Mouse (Mus musculus): ENCODE measurements around the gene Pxmp4.

Gene Pxmp4

DNA sequence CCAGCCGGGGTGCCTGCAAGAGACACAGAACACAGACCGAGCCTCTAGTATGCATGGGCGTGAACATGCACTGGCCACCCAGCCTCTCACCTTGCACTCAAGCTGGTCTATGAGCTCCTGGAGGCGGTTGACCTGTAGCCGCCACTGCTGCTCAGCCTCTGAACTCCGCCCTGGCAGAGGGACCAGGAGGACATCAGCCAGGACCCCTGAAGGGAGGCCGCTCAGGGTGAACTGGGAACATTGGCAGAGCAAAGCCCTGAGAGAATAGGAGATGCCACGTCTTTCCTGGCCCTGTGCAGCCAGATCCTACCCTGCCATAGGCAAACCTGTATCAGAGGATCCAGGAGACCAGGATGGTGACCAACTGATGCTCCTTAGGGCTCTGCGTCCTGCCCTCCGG, 56.8 kb downstream of the Pxmp4 start, which contains the start of gene 1700003F12Rik:
Gene 1700003F12Rik (plus strand): TSS at position 375 of the 400 bp plus-strand sequence.
- DNase-seq (ENCODE audit: low read depth), result no peak

DNA sequence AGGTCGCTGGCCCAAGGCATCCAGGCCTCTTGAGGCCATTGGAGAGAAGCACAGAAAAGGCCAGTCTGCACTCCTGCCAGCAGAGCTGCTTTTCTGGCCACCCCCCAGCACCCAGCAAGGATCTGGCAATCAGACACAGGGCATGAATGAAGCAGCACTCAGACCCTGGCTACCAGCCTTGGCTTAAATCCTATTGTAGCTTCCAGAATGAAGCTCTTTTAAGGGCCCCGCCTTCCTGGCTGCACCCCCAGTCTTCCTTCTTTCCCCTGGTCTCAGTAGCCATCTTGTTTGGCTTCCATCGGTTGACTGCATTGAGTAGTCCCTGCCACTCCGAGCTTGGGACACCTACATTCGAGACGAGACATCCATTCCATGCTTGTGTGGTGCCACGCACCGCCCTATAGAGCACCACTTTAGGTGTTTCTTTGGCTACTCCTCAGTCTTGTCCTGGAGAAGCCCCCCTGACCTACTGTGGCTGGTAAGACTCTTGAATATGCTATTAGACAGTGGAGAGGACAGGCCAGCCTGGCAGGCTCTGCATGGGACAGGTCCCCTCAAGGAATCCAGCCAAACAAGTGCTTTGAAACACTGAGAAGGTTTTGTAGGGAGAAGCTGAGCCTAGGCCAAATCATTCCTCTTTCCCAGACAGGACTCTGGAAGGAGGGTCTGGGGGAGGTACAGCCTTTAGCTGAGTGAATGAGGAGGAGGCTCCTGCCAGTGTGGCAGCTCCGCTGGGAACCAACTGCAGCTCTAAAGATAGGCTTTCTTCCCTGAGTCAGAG, 59.8 kb downstream of the Pxmp4 start:
- no peak for DNase-seq (ENCODE audit: low read depth)

DNA sequence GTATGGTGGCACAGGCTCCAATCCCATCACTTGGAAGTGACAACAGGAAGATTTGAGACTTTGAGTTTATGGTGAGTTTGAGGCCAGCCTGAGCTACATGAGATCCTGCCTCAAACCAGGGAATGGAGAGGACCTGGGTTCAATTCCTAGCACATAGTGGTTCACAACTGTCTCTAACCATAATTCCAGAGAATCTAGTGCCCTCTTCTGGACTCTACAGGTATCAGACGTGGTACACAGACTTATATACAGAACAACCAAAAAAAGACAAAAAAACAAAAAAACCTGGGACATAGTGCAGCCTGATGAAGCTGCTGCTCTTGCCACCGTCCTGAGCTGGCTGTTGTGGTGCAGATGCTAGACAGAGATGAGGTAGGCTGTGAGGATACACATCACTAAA, 61.9 kb downstream of the Pxmp4 start:
- DNase-seq (ENCODE audit: low read depth), result no peak

DNA sequence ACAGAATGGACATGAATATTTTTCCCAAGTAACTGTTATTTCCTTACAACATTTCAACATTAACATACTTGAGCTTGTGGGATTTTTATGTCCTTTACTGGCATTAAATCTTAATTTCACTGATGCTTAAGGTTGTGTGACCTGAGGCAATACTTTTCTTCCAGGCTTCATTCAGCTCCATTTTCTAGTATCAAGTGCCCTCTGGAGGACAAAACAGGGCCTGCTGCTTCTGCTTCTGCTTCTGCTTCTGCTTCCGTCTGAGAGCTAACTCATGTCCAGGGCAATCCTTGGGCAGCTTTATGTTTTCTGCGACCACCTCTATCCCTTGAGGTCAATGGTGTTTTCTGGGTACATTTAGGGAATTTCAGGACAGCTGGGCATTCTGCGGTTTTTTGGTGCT, 63.8 kb downstream of the Pxmp4 start:
- DNase-seq (ENCODE audit: low read depth), result peak; percentile 29

DNA sequence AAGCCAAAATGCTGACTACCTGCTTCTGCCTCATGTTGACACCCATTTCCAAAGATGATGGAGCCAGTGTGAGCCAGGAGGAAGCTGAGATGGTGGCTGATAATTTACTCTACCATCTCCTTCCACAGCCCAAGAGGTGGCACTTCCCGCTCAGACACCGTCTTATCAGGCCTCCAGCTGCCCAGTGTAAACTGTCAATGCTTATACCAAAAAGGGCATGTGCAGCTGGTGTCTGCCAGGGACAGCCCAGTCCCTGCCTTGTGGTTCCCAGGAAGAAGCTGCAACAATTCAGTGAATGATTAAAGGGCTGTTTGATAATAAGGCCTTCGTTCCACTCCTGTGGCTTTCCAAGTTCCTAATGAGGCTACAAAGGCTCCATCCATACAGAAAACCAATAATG, 64.8 kb downstream of the Pxmp4 start:
- DNase-seq (ENCODE audit: low read depth), result no peak

DNA sequence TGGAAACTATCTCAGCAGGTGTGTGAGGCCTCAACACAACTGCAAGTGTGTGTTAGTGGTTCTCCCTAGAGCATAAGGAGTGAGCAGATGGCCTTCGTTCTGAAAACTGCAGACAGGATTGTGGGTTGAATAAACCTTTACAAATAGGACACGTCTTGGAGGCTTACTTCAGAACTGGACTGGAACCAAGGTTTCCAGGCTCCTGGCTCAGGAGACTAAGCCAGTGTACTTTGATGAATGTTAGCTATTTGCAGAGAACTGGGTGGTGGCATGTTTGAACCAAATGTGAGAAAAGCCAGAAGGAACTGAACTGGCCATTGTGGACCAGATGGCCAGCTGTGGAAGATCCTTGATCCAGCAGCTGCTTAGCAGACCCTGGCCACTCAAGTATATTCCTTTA, 65.2 kb downstream of the Pxmp4 start:
- DNase-seq (ENCODE audit: low read depth), result no peak

Data from naive thymus-derived CD4-positive, alpha-beta T cell, adult 2 months (primary cell).